Mouse (Mus musculus) CH12.LX (cell line): Measurements from ENCODE around the gene Eri2. TPM values are rescaled to one million over a fixed set of nuclear protein-coding genes. Genes with fewer than 3 reads are reported as not detected.

ENCODE experiments used
- DNase-seq: peaks from one replicate; pipeline ENCODE4 v3.0.0-alpha.2; 2013; ENCODE audit errors: extremely low read depth
- H3K27ac ChIP-seq: 2 replicates; pipeline ENCODE4 v1.5.1; 2012; ENCODE audit warnings: low read depth, mild to moderate bottlenecking, control low read depth, moderate library complexity; ENCODE audit not compliant: insufficient read depth
- H3K27me3 ChIP-seq: replicated peaks from 2 replicates; pipeline ENCODE3; 2012; ENCODE audit warnings: inconsistent platforms
- H3K36me3 ChIP-seq, 2 experiments: replicated peaks in 1 of 2; 2 replicates each; pipeline versions ENCODE3 to v1.6.1; 2012; ENCODE audit warnings: inconsistent platforms in 1 of 2, low read length in 1 of 2, mild to moderate bottlenecking in 1 of 2, mixed read lengths in 1 of 2, moderate library complexity in 1 of 2; ENCODE audit not compliant: control insufficient read depth in 1 of 2, insufficient read depth in 1 of 2
- H3K4me1 ChIP-seq, 2 experiments: 2 replicates each; pipeline ENCODE4 v1.6.1; 2012; ENCODE audit warnings: inconsistent platforms in 1 of 2, moderate library complexity in 1 of 2; ENCODE audit not compliant: insufficient read depth in 2 of 2, control insufficient read depth in 1 of 2
- H3K4me2 ChIP-seq: 2 replicates; pipeline ENCODE4 v1.6.1; 2012; ENCODE audit warnings: low read depth, mild to moderate bottlenecking, control low read depth; ENCODE audit not compliant: poor library complexity, insufficient read depth, severe bottlenecking
- H3K4me3 ChIP-seq, 3 experiments: fragments of 150-350 bp in 1 of 3; sonication (generic) in 1 of 3; replicated peaks in 1 of 3; 2 replicates each; pipeline versions ENCODE3 to v1.5.1; 2011 to 2012; ENCODE audit warnings: low read depth in 2 of 3, low read length in 2 of 3, mild to moderate bottlenecking in 2 of 3, moderate library complexity in 2 of 3, control low read depth in 1 of 3, improper control_type of control experiment in 1 of 3, inconsistent platforms in 1 of 3, mixed read lengths in 1 of 3; ENCODE audit not compliant: poor library complexity in 1 of 3
- H3K79me2 ChIP-seq: replicated peaks from 2 replicates; pipeline ENCODE4 v1.6.1; 2012; ENCODE audit warnings: mild to moderate bottlenecking, moderate library complexity; ENCODE audit not compliant: control insufficient read depth, poor library complexity, insufficient read depth, severe bottlenecking; ENCODE audit errors: extremely low read depth
- H3K9ac ChIP-seq: 2 replicates; pipeline ENCODE4 v1.6.1; 2012; ENCODE audit warnings: low read depth, mild to moderate bottlenecking, control low read depth, moderate library complexity; ENCODE audit not compliant: insufficient read depth
- H3K9me3 ChIP-seq: replicated peaks from 2 replicates; pipeline ENCODE3; 2012; ENCODE audit warnings: low read length, inconsistent platforms, mixed read lengths
- CHD2 ChIP-seq: IDR thresholded peaks from 2 replicates; pipeline ENCODE4 v1.6.1; 2011; ENCODE audit warnings: low read length, improper control_type of control experiment
- E2F4 ChIP-seq: IDR thresholded peaks from 2 replicates; pipeline ENCODE4 v1.6.1; 2011; ENCODE audit warnings: low read depth, low read length, improper control_type of control experiment; ENCODE audit not compliant: insufficient replicate concordance
- ELF1 ChIP-seq: IDR thresholded peaks from 2 replicates; pipeline ENCODE4 v1.6.1; 2014; ENCODE audit warnings: low read depth, mild to moderate bottlenecking, inconsistent platforms, low read length, improper control_type of control experiment
- JUN ChIP-seq: IDR thresholded peaks from 2 replicates; pipeline ENCODE4 v1.6.1; 2011; ENCODE audit warnings: low read depth, mild to moderate bottlenecking, low read length, improper control_type of control experiment, moderate library complexity; ENCODE audit not compliant: insufficient read depth
- JUND ChIP-seq: conservative IDR thresholded peaks from 2 replicates; pipeline ENCODE4 v1.6.1; 2011; ENCODE audit warnings: low read depth, low read length, improper control_type of control experiment
- MAX ChIP-seq: IDR thresholded peaks from 2 replicates; pipeline ENCODE4 v1.6.1; 2011; ENCODE audit warnings: low read length, improper control_type of control experiment
- MEF2A ChIP-seq: IDR thresholded peaks from 2 replicates; pipeline ENCODE4 v1.6.1; 2014; ENCODE audit warnings: low read depth, mild to moderate bottlenecking, inconsistent platforms, low read length, improper control_type of control experiment, borderline replicate concordance
- NELFE ChIP-seq: IDR thresholded peaks from 2 replicates; pipeline ENCODE4 v1.6.1; 2011; ENCODE audit warnings: low read depth, low read length, improper control_type of control experiment
- POLR2A ChIP-seq: IDR thresholded peaks from 2 replicates; pipeline ENCODE4 v1.6.1; 2011; ENCODE audit warnings: low read depth, mild to moderate bottlenecking, improper control_type of control experiment, low read length
- RAD21 ChIP-seq: IDR thresholded peaks from 2 replicates; pipeline ENCODE4 v1.6.1; 2011; ENCODE audit warnings: low read depth, mild to moderate bottlenecking, low read length, improper control_type of control experiment, moderate library complexity
- SIN3A ChIP-seq: IDR thresholded peaks from 2 replicates; pipeline ENCODE4 v1.6.1; 2012; ENCODE audit warnings: low read length, improper control_type of control experiment, inconsistent platforms
- TCF12 ChIP-seq: IDR thresholded peaks from 2 replicates; pipeline ENCODE4 v1.6.1; 2014; ENCODE audit warnings: low read depth, mild to moderate bottlenecking, inconsistent platforms, low read length, improper control_type of control experiment
- USF1 ChIP-seq: IDR thresholded peaks from 2 replicates; pipeline ENCODE4 v1.6.1; 2014; ENCODE audit warnings: low read depth, mild to moderate bottlenecking, inconsistent platforms, low read length, improper control_type of control experiment
- USF2 ChIP-seq: conservative IDR thresholded peaks from 2 replicates; pipeline ENCODE4 v1.6.1; 2011; ENCODE audit warnings: low read depth, low read length, improper control_type of control experiment
- dilution Hi-C: fragments of 300-500 bp; cut with MboI; formaldehyde crosslinking; loops from 2 replicates; pipeline ENCODE4 v1.14.3; 2020; ENCODE audit warnings: low sequenced_read_pairs; ENCODE audit not compliant: extremely low pct_unique_long_range_greater_than_20kb, extremely low pct_ligation_motif_present
- in situ Hi-C: fragments of 300-500 bp; cut with MboI; formaldehyde crosslinking; loops from 3 replicates; pipeline ENCODE4 v1.14.3; 2019; ENCODE audit warnings: low sequenced_read_pairs, low pct_ligation_motif_present, low pct_unique_long_range_greater_than_20kb, mixed read lengths
- polyA plus RNA-seq: library from polyadenylated mRNA; unstranded; fragments of >175 nt; gene quantifications from 2 replicates; pipeline ENCODE4 v1.2.1, GENCODE M21; 2012; ENCODE audit warnings: low read depth; ENCODE audit not compliant: insufficient read length
- total RNA-seq, 2 experiments: library from RNA; depleted of rRNA; stranded (reverse); fragments of 300-350 nt in 1 of 2; fragments of >200 nt in 1 of 2; gene quantifications; 2 replicates each; pipeline ENCODE4 v1.2.3; 2012 to 2014

The Eri2 gene
- total and polyA plus RNA-seq, 3 experiments, result 9.8 to 14.4 (median 13.6) TPM

DNA sequence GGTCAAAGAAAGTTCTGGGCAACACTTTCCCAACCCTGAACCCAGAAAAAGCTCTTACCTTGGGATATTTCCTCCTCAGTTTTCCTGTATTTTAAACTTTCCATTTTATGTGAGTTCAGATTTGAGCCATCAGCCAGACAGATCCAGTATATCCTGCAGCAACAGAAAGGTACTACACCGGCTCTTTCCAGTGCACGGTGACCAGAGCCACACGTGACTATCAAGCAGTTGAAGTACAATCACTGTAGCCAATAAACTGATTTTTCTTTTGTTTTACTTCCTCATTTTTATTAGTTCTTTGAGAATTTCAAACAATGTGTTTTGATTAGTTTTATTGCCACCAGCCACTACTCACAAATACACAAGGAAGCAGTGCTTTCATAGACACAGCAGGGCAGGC lies 29.5 kb downstream of the Eri2 start:
- Histone ChIP-seq H3K36me3 (no peaks in the 10 kb centered on the region), H3K9ac (no peak overlapping the region), H3K27me3 (no peaks in the 10 kb centered on the region), H3K4me2 (no peak overlapping the region), H3K9me3 (no peaks in the 10 kb centered on the region), H3K27ac (no peak overlapping the region), H3K4me1 (no peaks in the 10 kb centered on the region), H3K79me2 (no peaks in the 10 kb centered on the region), H3K4me3 (no peak overlapping the region)
- TF ChIP-seq JUND, result no peak
- TF ChIP-seq CHD2, result no peak
- TF ChIP-seq NELFE, result no peak
- TF ChIP-seq E2F4, result no peak
- no peak for TF ChIP-seq POLR2A
- TF ChIP-seq JUN, result no peak
- no peak for TF ChIP-seq USF1
- TF ChIP-seq MEF2A, result no peak
- dilution Hi-C loops (no loop called here), in situ Hi-C loops (no loop called here)
- DNase-seq, result no peak

DNA sequence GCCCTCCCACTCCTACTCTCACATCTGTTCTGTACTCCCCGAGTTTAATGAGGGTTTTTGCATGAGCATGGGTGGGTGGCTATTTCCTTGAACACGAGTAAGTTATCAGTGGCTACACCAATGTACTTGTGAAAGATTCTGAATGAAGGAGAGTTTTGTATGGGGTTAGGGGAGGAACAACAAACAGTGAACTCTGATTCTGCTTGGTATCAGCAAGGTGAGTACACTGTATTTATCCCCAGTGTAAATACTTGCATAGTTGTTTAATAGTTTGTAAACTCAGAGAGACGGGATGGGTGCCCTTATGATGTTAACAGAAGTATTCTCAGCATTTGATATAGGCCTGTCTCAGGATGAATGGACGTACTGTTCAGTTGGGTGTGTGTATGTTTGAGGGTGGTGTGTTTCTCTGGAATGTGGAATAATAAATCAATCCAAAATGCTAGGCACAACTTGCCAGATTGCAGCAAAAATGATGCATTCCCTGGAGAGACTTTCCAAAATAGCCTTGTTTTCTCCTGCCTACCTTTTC lies 31.6 kb downstream of the Eri2 start:
- DNase-seq, result no peak
- Histone ChIP-seq H3K4me3 (no peak overlapping the region), H3K9me3 (no peaks in the 10 kb centered on the region), H3K27ac (no peak overlapping the region), H3K36me3 (no peaks in the 10 kb centered on the region), H3K27me3 (peaks cover 3% of the 10 kb centered on the region), H3K4me2 (no peak overlapping the region), H3K4me1 (no peaks in the 10 kb centered on the region), H3K79me2 (no peaks in the 10 kb centered on the region), H3K9ac (no peak overlapping the region)
- TF ChIP-seq ELF1 (no peak), TCF12 (no peak), SIN3A (no peak), NELFE (no peak), RAD21 (no peak)
- in situ Hi-C loops, result no loop called here
- dilution Hi-C loops, result no loop called here

DNA sequence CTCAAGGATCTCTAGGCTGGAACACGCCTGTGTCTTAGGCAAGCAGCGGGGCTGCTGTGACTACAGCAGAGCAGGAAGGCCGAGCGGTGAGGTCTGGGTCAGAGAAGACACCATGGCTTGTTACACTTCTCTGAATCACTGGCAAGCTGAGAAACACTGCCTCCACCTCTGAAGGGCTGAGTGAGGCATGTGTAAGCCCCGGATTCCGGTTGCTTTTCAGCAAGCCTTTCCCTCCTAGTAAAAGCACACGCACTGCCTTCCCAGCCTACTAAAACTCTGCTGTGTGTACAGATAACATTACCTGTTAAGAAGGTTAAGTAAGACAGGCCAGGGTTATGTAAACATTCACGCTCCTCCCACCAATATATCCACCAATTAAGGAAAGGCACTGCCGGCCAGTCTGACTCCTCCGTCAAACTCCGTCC lies 33.3 kb downstream of the Eri2 start, which contains the start of gene Acsm3:
TSS of gene Acsm3 (plus strand) at position 397 of the 425 bp plus-strand sequence.
- DNase-seq, result no peak
- Histone ChIP-seq H3K27me3 (peaks cover 3% of the 10 kb centered on the region), H3K27ac (no peak within 1 kb of the TSS), H3K4me2 (no peak within 1 kb of the TSS), H3K9ac (no peak within 1 kb of the TSS), H3K4me3 (no peak within 1 kb of the TSS), H3K9me3 (no peaks in the 10 kb centered on the region), H3K79me2 (no peaks in the 10 kb centered on the region), H3K4me1 (no peaks in the 10 kb centered on the region), H3K36me3 (no peaks in the 10 kb centered on the region)
- TF ChIP-seq ELF1, result no peak
- TF ChIP-seq USF2, result no peak
- TF ChIP-seq MAX, result no peak
- dilution Hi-C loops (no loop called here), in situ Hi-C loops (no loop called here)
